Mouse (Mus musculus) urinary bladder, postnatal 0 days (tissue): Measurements from ENCODE around the gene Ndufb10. TPM values are rescaled to one million over a fixed set of nuclear protein-coding genes. Genes with fewer than 3 reads are reported as not detected.

Source experiments
- polyA plus RNA-seq: library from polyadenylated mRNA; unstranded; fragments of >200 nt; fragmentation: Nextera tagmentation; extraction: Ambion mirVana; gene quantifications from 2 replicates; pipeline ENCODE4 v1.2.1, GENCODE M21; 2015

Gene Ndufb10
- polyA plus RNA-seq: 218 and 232 TPM in 2 replicates

DNA sequence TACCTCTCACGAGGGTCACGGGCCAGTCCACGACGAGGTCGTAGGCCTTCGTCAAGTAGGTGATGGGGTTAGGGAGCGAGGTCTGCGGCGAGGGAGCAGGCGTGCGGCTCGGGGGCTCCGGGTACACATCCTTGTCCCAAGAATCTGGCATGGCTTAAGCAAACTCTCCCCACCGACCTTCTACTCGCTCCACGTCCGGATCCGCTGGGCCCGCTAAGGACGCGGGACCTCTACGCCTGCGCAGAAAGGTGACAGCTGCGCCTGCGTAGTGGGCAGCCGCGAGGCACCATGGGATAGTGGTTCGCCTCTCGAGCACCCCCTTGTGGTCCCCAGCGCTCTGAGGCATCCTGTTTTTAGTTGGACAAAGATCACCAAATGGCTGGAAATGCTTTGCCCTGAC is at the start of gene Ndufb10:
Gene Ndufb10 (minus strand): TSS at position 295 of the 400 bp plus-strand sequence.

GRCm38 (mm10) chr17:24752415-24753394 is 28.4 kb upstream of the Ndufb10 start, which contains the start of gene Hs3st6:
Gene Hs3st6, plus strand, starts transcription at chr17:24752988.

DNA sequence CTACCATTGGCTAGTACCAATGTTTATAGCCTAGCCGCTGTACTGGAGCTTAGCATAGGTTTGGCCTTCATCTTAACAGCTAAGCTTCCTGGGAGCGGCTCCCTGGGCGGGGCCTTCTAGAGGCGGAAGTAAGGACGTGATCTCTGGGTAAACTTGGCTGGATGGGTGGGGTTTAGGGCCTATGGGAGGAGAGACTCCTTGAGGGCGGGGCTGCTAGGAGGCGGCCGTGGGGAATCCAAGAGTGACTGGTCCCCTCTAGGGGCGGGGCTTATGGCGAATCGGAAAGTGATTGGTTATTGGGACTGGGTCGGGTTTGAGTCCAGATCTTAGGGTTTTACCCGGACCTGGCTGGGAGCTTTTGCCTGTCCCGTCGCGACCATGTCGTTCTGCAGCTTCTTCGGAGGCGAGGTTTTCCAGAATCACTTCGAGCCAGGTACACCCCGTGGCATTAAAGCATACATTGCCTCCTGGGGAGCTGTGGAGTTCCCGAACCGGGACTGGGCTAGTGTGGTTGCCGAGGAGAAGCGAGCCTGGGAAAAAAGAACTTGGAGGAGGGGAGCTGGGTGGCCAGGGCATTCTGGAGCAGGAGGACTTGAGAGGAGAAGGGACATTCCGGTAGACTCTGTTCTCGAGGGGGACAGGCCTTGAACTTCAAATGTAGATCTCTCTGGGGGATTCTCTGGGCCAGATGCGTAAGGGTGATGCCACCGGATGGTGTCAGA is 12.2 kb upstream of the Ndufb10 start, which contains the start of gene Msrb1:
Gene Msrb1 (plus strand): TSS at position 313 of the 722 bp plus-strand sequence.

GRCm38 (mm10) chr17:24727618-24728017 is 3.3 kb upstream of the Ndufb10 start, which contains the start of gene Rpl3l:
Gene Rpl3l, plus strand, starts transcription at chr17:24727820.

DNA sequence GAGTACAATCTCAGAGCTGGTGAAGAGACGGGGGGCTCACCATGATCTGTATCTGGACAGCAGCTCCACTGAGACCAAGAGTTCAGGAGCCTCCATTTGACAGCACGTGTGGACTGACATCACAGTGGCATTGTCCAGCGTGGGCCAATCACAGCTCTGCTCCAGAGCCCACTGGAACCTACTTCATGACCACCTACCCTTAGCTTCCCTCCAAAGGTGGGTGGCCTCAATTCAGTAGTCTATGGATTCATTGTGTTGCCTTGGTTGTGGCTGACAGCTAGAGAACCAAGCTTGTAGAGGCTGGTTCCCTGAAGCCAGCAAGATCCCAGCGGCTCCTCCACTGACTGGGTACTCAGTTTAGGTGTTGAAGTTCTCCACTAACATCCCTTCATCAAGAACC is 6.3 kb downstream of the Ndufb10 start, which contains the start of the genes Rnf151 and Rps2:
Gene Rnf151 (minus strand): TSS at position 121 of the 400 bp plus-strand sequence.
Gene Rps2 (plus strand): TSS at position 174 of the 400 bp plus-strand sequence.

DNA sequence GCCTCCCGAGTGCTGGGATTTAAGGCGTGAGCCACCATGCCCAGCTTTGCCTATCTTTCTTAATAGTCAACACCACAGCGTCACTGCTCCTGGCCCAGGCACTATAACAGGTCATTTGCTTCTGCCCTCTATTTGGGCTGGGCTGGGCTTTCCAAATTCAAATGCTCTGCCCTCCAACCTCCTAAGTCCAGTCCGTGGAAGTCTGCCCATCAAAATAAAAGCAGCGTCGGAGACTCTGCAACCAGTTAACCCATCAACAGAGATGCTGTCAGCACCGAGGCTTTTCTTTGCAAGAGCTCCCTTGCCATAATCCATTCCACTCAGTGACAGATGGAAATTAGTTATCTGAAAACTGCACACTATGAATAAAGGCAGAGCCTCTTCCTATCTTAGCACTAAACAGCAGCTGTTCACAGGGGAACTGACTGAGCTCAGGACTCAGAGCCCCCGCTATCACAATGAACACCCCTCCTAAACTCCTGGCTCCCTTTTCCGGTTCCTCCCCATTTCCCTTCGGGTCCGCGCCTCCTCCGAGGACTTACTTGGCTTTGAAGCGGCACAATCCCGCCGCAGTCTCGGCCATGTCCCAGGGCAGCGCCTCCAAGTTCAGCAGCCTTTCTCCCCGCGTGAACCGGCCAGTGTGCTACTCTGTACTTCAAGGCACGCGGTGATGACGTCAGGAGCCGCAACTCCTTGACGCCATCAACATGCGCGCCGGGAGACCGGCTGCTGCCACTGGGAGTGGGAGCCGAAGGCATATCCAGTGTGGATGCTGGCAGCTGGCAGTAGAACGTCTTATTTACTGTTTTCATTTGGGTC is 17.1 kb downstream of the Ndufb10 start, which contains the start of gene Tbl3:
Gene Tbl3 (minus strand): TSS at position 679 of the 819 bp plus-strand sequence.

DNA sequence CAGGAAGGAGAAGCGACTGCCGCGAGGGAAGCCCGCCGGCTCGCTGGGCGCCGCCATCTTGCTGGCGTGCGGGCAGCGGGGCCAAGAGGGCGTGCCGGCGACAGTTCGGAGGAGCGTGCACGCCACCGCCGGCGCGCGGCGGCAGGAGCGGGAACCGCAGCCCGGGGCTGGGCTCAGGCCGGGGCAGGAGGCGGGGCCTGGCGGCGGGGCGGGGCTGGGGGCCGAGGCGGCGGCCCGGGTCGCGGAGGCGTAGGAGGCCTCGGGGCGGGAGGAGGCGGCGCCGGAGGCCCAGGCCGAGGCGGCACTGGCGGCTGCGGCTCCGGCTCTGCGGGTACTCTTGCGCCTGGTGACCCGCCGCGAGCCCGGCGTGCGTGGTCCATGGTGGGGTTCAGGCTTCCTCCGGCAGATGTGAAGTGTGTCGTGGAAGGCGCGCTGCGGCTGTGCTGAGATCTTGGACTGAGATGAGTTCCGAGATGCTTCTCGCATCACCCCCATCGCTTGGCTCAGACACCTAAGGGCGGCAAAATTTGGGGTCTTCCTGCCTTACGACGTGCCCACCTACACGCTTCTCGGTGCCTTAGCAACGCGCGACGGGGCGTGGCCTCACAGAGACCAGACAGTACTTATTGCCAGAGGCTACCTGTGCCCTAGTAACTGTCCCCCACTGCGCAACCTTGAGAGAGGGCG is 28.1 kb downstream of the Ndufb10 start, which contains the start of the genes Gfer and Noxo1:
Gene Gfer (minus strand): TSS at position 146 of the 687 bp plus-strand sequence.
Gene Noxo1 (plus strand): TSS at position 224 of the 687 bp plus-strand sequence.

GRCm38 (mm10) chr17:24689251-24690081 is 34.8 kb downstream of the Ndufb10 start, which contains the start of gene Syngr3:
Gene Syngr3, minus strand, starts transcription at chr17:24689955.

Other genes with a start within 250 kb of the Ndufb10 start
- gene Mlst8, start 245.4 kb downstream of the Ndufb10 start, polyA plus RNA-seq: 11.2 and 13.5 TPM in 2 replicates
- 0.23 and 0.41 TPM in 2 replicates for gene Caskin1, start 235.9 kb downstream of the Ndufb10 start, polyA plus RNA-seq
- 50.4 and 54.8 TPM in 2 replicates for gene Traf7, start 196.5 kb downstream of the Ndufb10 start, polyA plus RNA-seq
- 2.2 and 2.6 TPM in 2 replicates for gene Rab26, start 190.3 kb downstream of the Ndufb10 start, polyA plus RNA-seq
- gene Pkd1, start 174.6 kb downstream of the Ndufb10 start, polyA plus RNA-seq: 28.6 and 36.5 TPM in 2 replicates
- 216 and 218 TPM in 2 replicates for gene Tsc2, start 91.8 kb downstream of the Ndufb10 start, polyA plus RNA-seq
- 9.8 and 11.3 TPM in 2 replicates for gene Nthl1, start 91.8 kb downstream of the Ndufb10 start, polyA plus RNA-seq
- gene Slc9a3r2, start 74.2 kb downstream of the Ndufb10 start, polyA plus RNA-seq: 33.6 and 38.2 TPM in 2 replicates
- not detected in 2 replicates for gene Npw, start 66.0 kb downstream of the Ndufb10 start, polyA plus RNA-seq
- gene Zfp598, start 54.8 kb downstream of the Ndufb10 start, polyA plus RNA-seq: 10.0 and 11.2 TPM in 2 replicates
- gene Syngr3, start 34.5 kb downstream of the Ndufb10 start, polyA plus RNA-seq: 0.08 and 0.41 TPM in 2 replicates
- gene Gfer, start 28.3 kb downstream of the Ndufb10 start, polyA plus RNA-seq: 28.0 and 29.7 TPM in 2 replicates
- 1.4 and 2.0 TPM in 2 replicates for gene Noxo1, start 28.2 kb downstream of the Ndufb10 start, polyA plus RNA-seq
- 31.4 and 34.7 TPM in 2 replicates for gene Tbl3, start 16.8 kb downstream of the Ndufb10 start, polyA plus RNA-seq
- 0.24 TPM in 1 of 2 replicates, not detected in the other for gene Rnf151, start 6.4 kb downstream of the Ndufb10 start, polyA plus RNA-seq
- gene Rps2, start 6.4 kb downstream of the Ndufb10 start, polyA plus RNA-seq: 1,136 and 1,298 TPM in 2 replicates
- gene Rpl3l, start 3.3 kb upstream of the Ndufb10 start, polyA plus RNA-seq: 0.16 and 0.19 TPM in 2 replicates
- 203 and 213 TPM in 2 replicates for gene Msrb1, start 12.2 kb upstream of the Ndufb10 start, polyA plus RNA-seq
- gene Hs3st6, start 28.5 kb upstream of the Ndufb10 start, polyA plus RNA-seq: 0.25 and 0.64 TPM in 2 replicates
- 0.10 TPM in 1 of 2 replicates, not detected in the other for gene Meiob, start 79.8 kb upstream of the Ndufb10 start, polyA plus RNA-seq
- gene Hagh, start 115.7 kb upstream of the Ndufb10 start, polyA plus RNA-seq: 44.1 and 47.3 TPM in 2 replicates
- gene Fahd1, start 125.9 kb upstream of the Ndufb10 start, polyA plus RNA-seq: 16.1 and 17.5 TPM in 2 replicates
- gene Igfals, start 141.5 kb upstream of the Ndufb10 start, polyA plus RNA-seq: 0.07 TPM in 1 of 2 replicates, not detected in the other
- 31.8 and 37.9 TPM in 2 replicates for gene Nubp2, start 161.9 kb upstream of the Ndufb10 start, polyA plus RNA-seq
- 27.7 and 30.1 TPM in 2 replicates for gene Spsb3, start 162.2 kb upstream of the Ndufb10 start, polyA plus RNA-seq
- gene Eme2, start 170.6 kb upstream of the Ndufb10 start, polyA plus RNA-seq: 18.3 and 18.8 TPM in 2 replicates
- gene Mrps34, start 170.6 kb upstream of the Ndufb10 start, polyA plus RNA-seq: 83.6 and 88.7 TPM in 2 replicates
- gene Nme3, start 172.0 kb upstream of the Ndufb10 start, polyA plus RNA-seq: 35.4 and 36.2 TPM in 2 replicates
- 12.1 and 13.1 TPM in 2 replicates for gene Mapk8ip3, start 212.5 kb upstream of the Ndufb10 start, polyA plus RNA-seq
- 51.5 and 66.2 TPM in 2 replicates for gene Jpt2, start 236.2 kb upstream of the Ndufb10 start, polyA plus RNA-seq